Mouse (Mus musculus) forebrain, embryonic 13.5 days (tissue): ENCODE measurements at regions not wholly inside any gene's neighbourhood (a gene's known extent, or its start where the extent isn't known, plus 50 kb on each side); places are given as distances from the start of the nearest gene placed in this dataset.

Source experiments
- ATAC-seq: fragments of 200-750 bp; cut with Nextera tagmentation; 2 replicates; pipeline ENCODE4 v1.8.0; 2017
- H3K27ac ChIP-seq: fragments of 300-500 bp; sonication (generic); 2 replicates; pipeline ENCODE4 v1.5.1; 2015; ENCODE audit warnings: inconsistent platforms, mild to moderate bottlenecking, moderate library complexity
- H3K27me3 ChIP-seq: fragments of 300-500 bp; sonication (generic); 2 replicates; pipeline ENCODE4 v1.6.1; 2015; ENCODE audit warnings: mild to moderate bottlenecking, inconsistent platforms
- H3K36me3 ChIP-seq: fragments of 300-500 bp; sonication (generic); 2 replicates; pipeline ENCODE4 v1.6.1; 2015; ENCODE audit warnings: mild to moderate bottlenecking, inconsistent platforms; ENCODE audit not compliant: poor library complexity, severe bottlenecking
- H3K4me1 ChIP-seq: fragments of 300-500 bp; sonication (generic); 2 replicates; pipeline ENCODE4 v1.6.1; 2015; ENCODE audit warnings: inconsistent platforms
- H3K4me2 ChIP-seq: fragments of 300-500 bp; sonication (generic); 2 replicates; pipeline ENCODE4 v1.6.1; 2015; ENCODE audit warnings: inconsistent platforms, mild to moderate bottlenecking, moderate library complexity
- H3K4me3 ChIP-seq: fragments of 300-500 bp; sonication (generic); 2 replicates; pipeline ENCODE4 v1.5.1; 2015; ENCODE audit warnings: mild to moderate bottlenecking, inconsistent platforms
- H3K9ac ChIP-seq: fragments of 300-500 bp; sonication (generic); 2 replicates; pipeline ENCODE4 v1.6.1; 2015; ENCODE audit warnings: mild to moderate bottlenecking, inconsistent platforms
- H3K9me3 ChIP-seq: fragments of 300-500 bp; sonication (generic); replicated peaks from 2 replicates; pipeline ENCODE4 v1.6.1; 2016; ENCODE audit warnings: inconsistent platforms
- WGBS: fragments of 180-500 bp; shearing (Covaris S2); methylation state at CpG from one replicate; pipeline ENCODE4 v1.1.7; 2015; 5-methylcytosine and 5-hydroxymethylcytosine counted together

DNA sequence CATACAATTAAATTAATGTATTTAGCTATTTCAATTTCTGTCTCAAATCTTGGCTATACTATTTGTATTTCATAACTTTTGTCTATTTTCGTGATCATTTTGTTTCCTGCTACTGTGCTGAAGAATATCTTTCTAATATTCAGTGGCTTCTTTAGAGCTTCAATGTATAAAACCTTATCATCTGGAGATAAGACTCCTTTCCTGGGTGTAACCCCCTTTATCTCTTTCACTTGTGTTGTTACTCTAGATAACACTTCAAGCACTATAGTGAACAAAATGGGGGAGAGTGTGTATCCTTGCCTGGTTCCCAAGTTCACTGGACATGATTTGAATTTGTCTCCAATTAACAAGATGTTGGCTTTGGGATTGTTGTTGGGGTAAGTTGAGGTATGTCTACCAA lies 341.5 kb downstream of the 1700017N19Rik start:
- Histone ChIP-seq H3K4me3 (no peak overlapping the region), H3K27ac (no peak overlapping the region), H3K27me3 (no peaks in the 10 kb centered on the region), H3K9me3 (no peaks in the 10 kb centered on the region), H3K9ac (no peak overlapping the region), H3K4me2 (no peak overlapping the region), H3K36me3 (no peaks in the 10 kb centered on the region), H3K4me1 (no peaks in the 10 kb centered on the region)
- 88% methylated on average over 1 of the region's 1 CpGs for WGBS
- ATAC-seq: no peak

DNA sequence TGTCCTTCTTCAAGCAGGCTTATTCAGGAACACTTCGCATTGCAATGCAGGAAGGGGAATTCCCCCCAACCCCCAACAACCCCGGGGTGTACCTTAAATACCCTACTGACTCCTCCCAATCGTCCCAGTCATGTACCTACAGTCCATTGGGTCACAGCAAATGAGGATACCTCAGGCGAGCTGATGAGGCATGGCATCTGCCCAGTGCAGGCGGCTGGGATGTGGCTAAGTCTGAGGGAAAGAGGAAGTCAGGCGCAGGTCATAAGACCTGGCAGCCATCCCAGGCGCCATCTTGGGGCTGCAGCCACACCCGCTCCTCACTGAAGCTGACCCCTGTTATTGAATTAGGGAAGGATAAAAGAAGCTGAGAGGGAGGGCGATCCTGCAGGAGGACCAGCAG lies 368.1 kb downstream of the 1700017N19Rik start:
- H3K4me3 ChIP-seq: no peak overlapping the region
- H3K36me3 ChIP-seq: no peaks in the 10 kb centered on the region
- no peak overlapping the region for H3K4me2 ChIP-seq
- 87% methylated on average over 9 of the region's 9 CpGs for WGBS
- no peak overlapping the region for H3K9ac ChIP-seq
- no peaks in the 10 kb centered on the region for H3K4me1 ChIP-seq
- no peaks in the 10 kb centered on the region for H3K9me3 ChIP-seq
- H3K27me3 ChIP-seq: no peaks in the 10 kb centered on the region
- no peak overlapping the region for H3K27ac ChIP-seq
- no peak for ATAC-seq

DNA sequence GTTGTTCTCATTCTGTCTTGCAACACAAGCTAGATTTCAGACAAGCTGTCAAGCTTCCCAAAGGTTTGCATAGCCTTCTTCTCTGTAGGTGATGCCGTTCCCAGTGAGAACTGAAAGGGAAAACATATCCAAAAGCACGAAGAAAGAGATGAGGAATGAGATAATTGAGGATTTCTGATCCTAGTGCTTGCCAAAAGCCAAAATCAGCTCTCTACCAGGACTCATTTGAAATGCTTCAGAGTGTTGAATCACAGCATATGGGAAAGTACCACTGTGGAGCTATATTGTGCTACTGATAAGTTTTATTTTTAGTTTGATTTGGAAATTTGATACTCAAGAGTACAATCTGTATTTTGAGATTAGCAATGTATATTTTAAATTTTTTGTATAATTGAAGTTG lies 413.2 kb downstream of the 1700017N19Rik start:
- H3K27ac ChIP-seq: no peak overlapping the region
- no peaks in the 10 kb centered on the region for H3K36me3 ChIP-seq
- H3K27me3 ChIP-seq: no peaks in the 10 kb centered on the region
- H3K4me3 ChIP-seq: no peak overlapping the region
- no peaks in the 10 kb centered on the region for H3K4me1 ChIP-seq
- WGBS: 80% methylated on average over 2 of the region's 2 CpGs
- no peak for ATAC-seq
- H3K9me3 ChIP-seq: no peaks in the 10 kb centered on the region
- no peak overlapping the region for H3K4me2 ChIP-seq
- H3K9ac ChIP-seq: no peak overlapping the region

DNA sequence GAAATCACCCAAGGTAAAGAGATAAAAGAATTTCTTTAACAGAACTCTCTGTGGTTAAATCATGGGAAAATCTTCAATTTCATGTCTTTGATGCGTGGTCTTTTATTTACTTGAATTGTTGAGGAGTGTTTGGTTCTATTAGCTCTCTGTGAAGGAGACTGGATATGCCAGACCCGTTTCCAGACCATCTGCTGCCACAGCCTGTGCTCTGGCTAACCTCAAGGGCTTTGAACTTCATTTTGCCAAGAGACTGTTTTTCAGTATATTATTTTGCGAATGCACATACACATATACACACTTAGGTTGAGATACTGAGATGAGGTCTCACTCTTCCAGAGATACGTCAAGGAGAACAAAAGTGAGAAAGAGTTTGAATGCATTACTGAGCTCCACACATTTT lies 414.4 kb downstream of the 1700017N19Rik start:
- H3K9ac ChIP-seq: no peak overlapping the region
- no peak overlapping the region for H3K4me3 ChIP-seq
- WGBS: 74% methylated on average over 4 of the region's 4 CpGs
- H3K27me3 ChIP-seq: no peaks in the 10 kb centered on the region
- no peak overlapping the region for H3K4me2 ChIP-seq
- no peaks in the 10 kb centered on the region for H3K9me3 ChIP-seq
- H3K27ac ChIP-seq: no peak overlapping the region
- H3K4me1 ChIP-seq: no peaks in the 10 kb centered on the region
- H3K36me3 ChIP-seq: no peaks in the 10 kb centered on the region
- ATAC-seq: peak; percentile 33; the same call in 1 of the 2 replicates

DNA sequence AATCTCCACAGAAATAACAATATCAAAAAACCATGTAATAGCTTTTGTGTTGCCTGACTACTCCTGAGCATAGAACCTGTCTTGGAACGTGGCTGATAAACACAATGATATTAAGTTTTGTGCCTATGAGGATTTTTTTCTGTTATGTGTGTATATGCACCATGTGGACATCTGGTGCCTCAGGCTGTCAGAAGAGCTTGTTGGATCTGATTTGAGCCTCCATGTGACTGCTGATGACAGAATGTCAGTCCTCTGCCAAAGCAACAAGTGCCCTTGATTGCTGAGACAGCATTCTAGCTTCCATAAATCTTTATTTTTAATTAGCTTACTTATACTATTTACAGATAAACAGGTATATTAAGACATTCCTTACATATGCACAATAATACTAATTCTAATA lies 425.1 kb downstream of the 1700017N19Rik start:
- H3K4me1 ChIP-seq: no peaks in the 10 kb centered on the region
- peak; percentile 41; the same call in 1 of the 2 replicates for ATAC-seq
- H3K27ac ChIP-seq: no peak overlapping the region
- no peaks in the 10 kb centered on the region for H3K9me3 ChIP-seq
- H3K4me2 ChIP-seq: no peak overlapping the region
- no peaks in the 10 kb centered on the region for H3K27me3 ChIP-seq
- H3K9ac ChIP-seq: no peak overlapping the region
- H3K4me3 ChIP-seq: no peak overlapping the region
- no peaks in the 10 kb centered on the region for H3K36me3 ChIP-seq
- 78% methylated on average over 1 of the region's 1 CpGs for WGBS

DNA sequence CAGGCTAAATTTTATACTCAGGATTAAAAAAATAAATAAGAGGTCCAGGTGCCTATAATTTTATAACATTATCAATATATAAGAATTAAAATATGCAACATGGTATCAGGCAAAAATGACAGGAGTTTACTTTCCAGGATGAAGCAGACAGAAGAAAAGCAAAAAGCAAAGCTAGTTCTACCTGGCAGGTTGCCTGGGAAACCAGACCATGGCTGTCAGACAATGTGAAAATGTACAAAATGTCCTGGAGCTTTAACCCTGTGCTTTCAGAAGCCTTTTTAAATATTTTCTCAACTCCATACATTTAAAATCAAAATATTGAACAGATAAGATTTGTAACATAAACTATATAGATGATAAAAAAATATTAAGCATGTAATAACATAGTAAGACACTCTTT lies 448.3 kb downstream of the 1700017N19Rik start:
- no peak for ATAC-seq
- Histone ChIP-seq H3K27me3 (no peaks in the 10 kb centered on the region), H3K4me3 (no peak overlapping the region), H3K9ac (no peak overlapping the region), H3K4me2 (no peak overlapping the region), H3K36me3 (no peaks in the 10 kb centered on the region), H3K27ac (no peak overlapping the region), H3K9me3 (no peaks in the 10 kb centered on the region), H3K4me1 (no peaks in the 10 kb centered on the region)

DNA sequence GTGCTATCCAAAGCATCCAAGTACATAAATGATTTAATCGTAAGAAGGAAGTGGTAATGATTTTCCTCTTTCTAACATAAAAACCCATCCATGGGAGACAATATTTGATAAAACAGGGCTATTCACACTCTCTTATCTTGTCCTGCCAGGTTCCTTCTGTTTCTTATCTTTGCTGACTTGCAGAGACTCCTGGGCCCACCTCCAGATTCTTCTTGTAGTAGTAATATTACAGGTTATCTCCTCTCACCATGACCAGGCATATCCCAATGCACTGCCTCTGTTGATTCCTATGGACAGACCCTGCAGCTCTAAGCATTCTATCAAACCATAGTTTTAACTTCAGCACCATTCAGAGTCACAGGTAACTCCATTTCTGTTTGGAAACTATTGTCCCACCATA lies 448.8 kb downstream of the 1700017N19Rik start:
- no peak overlapping the region for H3K9ac ChIP-seq
- no peaks in the 10 kb centered on the region for H3K36me3 ChIP-seq
- no peaks in the 10 kb centered on the region for H3K9me3 ChIP-seq
- H3K27ac ChIP-seq: no peak overlapping the region
- WGBS: 91% methylated on average over 1 of the region's 1 CpGs
- no peaks in the 10 kb centered on the region for H3K27me3 ChIP-seq
- ATAC-seq: no peak
- H3K4me3 ChIP-seq: no peak overlapping the region
- no peak overlapping the region for H3K4me2 ChIP-seq
- no peaks in the 10 kb centered on the region for H3K4me1 ChIP-seq
